Mouse (Mus musculus) c-Kit-positive CD71-negative TER-119-negative erythroid progenitor cells, embryonic 14.5 days (primary cell): ENCODE results near the gene Dgkb.
A peak's percentile ranks its signal among the peaks of the same experiment; 100 is the strongest.

ENCODE experiments used
- DNase-seq: peaks from one replicate; pipeline ENCODE4 v3.0.0-alpha.2; 2013; ENCODE audit warnings: low read depth

Gene Dgkb

DNA sequence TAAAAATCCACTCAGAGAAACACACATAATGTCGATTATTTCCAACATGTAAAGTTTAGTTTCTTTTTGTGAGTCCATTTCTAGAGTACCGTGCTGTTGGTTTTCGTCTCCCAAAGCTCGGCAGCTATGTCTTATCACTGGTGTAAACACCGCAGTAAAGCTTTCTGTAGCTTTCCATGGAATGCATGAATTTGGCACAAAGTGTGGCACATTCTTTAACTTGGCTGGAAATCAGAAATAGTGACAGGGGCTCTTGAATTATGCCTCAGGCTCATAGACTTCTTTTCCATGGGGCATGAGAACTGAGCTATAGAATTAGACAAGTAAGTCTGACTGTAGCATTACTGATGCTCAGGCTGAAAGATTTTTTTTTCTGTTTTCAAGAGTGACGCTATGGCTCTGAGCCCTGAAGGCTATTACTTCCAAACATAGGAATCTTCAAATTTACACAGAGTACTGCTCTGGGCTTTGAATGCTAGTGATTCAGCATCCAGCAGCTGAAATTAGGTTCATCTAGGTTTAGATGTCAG, 179.0 kb downstream of the Dgkb start:
- no peak for DNase-seq

DNA sequence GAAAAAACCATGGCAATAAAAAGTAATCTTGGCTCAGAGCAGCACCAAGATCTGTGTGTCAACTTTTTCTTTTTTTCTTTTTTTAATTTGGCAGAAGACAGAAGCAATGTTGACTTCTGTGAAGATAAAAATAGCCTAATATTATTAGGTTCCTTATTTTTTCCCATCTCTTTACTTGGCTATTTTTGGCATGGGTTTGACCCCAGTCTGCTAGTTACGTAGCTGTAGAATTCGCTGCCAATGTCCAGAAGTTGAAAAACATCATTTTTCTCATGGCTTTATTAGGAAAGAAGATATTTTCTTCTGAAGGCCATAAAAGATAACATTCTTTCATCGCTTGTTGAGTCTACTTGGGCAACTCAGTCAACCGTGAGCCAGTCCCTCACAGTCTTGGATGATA, 200.1 kb downstream of the Dgkb start:
- no peak for DNase-seq

DNA sequence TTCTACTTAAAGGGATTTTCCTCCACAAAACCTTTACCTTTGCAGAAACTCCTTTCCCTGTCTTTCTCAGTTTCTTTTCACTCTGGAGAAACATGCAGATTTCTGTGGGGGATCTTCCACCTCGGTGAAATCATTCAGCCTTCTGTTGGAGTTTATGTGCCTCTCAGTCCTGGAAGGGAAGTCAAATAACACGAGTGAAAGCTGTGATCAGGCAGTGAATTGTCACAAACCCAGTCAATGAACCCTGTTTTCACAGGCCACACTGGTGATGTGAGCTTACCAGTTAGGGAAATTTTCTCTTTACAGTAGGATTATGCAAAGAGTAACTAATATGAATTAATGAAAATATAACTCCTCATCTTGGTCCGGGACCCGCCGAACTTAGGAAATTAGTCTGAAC, 229.7 kb downstream of the Dgkb start:
- no peak for DNase-seq

DNA sequence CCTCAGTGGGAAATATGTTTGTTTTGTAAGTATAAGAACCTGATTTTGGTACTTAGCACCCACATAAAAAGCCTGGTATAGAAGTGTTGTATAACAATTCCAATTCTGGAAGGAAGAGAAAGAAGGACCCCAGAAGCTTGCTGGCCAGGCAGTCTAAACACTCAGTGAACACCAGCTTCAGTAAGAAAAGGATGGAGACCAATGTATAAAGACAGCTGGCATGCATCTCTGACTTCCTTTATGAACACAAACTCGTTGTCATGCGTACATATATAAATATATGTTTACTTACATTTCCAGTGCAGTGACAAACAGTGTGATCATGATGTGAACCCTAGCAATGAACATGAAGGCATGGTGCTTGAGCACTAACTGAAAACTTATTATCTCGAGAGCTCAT, 270.7 kb downstream of the Dgkb start:
- DNase-seq, result no peak

DNA sequence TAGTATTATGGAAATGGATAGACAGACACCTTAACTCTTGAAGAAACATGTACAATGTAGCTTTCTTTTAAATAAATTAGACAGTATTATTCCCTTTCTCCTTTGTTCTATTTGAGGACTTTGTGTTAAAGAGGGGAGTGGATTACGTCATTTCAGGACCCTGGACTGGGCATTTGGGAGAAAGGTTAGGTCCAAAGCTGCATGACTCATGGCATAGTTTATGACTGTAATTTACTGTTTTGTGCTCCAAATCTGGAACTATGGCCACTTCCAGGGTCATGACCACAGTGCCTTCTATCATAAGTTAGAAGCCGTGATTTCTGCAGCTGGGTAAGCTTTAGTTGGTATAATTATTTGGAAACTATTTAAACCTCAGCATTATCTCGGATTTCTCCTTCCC, 294.4 kb downstream of the Dgkb start:
- DNase-seq, result no peak

- DNase-seq, result no peak
Measured at GRCm38 (mm10) chr12:38114990-38115615, 297.6 kb downstream of the Dgkb start.

DNA sequence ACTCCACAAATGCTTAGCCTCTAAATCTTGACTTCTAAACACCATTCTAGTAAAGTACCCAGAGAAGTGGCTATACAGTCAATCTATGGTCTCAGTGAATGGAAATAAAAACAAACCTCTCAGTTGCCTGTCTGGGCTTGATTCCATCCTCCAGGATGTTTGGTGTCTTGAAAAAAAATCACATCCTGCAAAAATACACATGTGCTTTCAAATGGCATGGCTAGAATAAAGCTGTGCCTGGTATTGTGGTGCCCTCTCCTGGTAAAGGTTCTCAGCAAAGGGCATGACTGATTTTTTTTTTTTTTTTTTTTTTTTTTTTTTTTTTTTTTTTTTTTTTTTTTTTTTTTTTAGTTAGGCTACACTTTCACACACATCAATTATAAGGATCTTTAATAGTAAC, 306.0 kb downstream of the Dgkb start:
- no peak for DNase-seq

DNA sequence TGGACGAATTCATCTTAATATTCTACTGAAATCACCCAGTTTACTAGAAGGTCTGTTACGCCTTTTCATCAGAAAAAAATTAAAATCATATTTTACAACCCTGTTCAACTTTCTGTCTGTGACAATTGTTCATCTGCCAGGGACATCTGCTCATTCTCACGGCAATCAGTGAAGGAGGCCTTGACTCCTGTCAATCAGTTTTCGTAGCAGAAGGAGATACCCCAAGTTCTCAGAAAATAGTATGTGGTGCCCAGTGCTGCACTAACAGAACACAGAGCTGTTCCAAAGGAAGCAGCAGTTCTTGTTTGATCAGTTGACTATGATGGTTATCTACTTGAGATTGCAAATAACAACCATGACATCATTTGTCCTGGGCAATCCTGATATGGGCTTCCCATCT, 307.8 kb downstream of the Dgkb start:
- no peak for DNase-seq

DNA sequence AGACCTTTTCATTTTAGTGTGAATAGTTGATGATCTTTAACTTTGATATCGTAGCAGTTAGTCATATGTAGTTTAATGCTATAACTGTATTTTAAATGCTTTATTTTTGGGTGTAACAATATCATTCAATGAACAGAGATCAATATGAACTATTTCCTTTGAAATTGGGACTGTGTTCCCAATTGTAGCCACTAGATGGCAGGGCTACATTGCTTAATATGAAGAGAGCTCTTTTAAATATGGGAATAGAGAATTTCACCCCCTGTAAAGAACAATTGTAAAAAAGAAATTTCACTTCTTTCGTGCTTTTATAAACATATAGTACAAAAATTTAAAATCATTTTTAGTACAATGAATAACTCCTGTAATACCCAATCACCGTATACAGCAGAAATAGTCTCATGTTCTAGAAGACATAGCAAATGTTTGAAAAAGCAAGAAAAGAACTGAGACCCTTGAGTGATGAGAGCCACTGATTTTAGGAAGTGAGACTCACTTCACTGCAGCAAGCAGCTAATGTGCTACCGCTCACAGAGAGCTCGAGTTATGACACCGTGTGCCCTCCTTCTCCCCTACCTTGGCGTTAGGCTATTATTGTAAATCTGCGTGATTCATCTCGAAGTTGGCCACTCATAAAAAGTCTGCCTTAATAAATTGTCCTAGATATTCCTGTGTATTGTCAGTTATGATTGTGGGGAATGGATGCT, 312.8 kb downstream of the Dgkb start:
- peak; percentile 8 for DNase-seq

- no peak for DNase-seq
Measured at GRCm38 (mm10) chr12:38136379-38136778, 318.9 kb downstream of the Dgkb start.

DNA sequence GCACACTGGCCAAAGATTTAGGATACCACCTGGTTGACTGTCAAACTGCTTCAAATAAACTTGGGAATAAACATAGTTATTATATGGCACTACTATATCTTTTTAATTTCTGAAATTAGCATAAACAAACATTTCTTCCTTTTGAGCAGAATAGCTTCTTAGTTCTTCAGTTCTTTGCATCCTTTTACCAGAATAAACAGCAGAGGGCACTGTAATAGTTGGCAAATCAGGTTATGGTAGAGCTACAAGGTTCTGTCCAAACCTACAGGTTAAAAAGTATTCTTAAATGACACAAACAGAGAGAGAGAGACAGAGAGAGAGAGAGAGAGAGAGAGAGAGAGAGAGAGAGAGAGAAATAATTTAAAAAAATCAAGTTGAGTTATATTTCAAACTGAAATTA, 322.5 kb downstream of the Dgkb start:
- no peak for DNase-seq

DNA sequence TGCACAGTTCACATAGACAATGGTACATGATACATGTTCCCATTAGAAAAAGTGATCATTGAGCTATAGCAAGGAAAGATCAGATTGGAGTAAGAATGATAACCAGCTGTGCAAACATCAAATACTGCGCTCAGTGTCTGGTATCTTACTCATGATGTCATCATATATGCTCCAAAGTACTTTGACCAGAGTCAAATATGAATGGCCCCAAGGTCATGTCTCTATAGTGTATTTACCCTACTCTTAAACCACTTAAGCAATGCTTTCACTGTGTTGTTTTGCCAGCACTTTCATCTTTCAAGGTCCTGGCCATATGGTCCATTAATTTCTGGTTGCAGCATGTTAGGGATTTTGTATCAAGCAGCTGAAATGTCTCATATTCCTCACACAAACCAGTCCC, 415.1 kb downstream of the Dgkb start:
- DNase-seq, result no peak

- no peak for DNase-seq
Measured at GRCm38 (mm10) chr12:38268856-38269255, 451.3 kb downstream of the Dgkb start.

DNA sequence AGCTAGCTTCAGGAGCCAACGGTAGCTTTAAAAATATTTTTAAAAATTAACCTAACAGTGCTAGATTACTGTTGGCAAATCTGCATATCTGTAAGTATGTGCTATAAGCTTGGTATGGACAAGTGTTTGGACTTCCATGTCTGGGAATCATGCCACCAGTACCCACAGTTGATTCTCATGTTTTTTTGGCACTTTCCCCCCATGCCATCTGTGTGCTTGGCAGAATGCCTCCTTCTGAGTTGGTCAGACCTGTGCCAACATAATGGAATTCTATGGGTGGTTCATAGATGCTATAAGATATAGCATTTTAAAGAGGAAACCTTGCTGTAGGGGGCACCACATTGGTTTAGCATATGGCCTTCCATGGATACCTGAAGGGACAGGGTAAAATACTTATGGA, 484.0 kb downstream of the Dgkb start:
- no peak for DNase-seq

DNA sequence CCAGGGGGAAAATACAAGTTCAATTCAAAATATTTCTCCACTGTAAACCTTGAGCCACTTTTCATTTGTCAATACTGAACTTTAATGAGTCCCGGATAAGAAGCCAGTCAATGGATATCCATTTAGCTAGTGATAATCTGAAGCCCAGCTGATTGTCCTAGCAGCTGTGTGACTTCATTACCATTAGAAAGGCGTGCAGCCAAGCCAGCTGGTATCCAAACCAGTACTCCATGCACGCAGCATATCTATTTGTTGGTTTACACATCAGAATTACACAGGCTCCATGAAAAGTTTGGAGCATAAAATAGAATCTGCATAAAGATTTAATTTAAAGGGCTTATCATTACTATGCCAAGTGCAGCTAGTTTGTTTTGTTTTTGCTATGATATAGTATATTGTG, 486.3 kb downstream of the Dgkb start:
- DNase-seq, result no peak

- no peak for DNase-seq
Measured at GRCm38 (mm10) chr12:38304245-38304644, 486.7 kb downstream of the Dgkb start.

DNA sequence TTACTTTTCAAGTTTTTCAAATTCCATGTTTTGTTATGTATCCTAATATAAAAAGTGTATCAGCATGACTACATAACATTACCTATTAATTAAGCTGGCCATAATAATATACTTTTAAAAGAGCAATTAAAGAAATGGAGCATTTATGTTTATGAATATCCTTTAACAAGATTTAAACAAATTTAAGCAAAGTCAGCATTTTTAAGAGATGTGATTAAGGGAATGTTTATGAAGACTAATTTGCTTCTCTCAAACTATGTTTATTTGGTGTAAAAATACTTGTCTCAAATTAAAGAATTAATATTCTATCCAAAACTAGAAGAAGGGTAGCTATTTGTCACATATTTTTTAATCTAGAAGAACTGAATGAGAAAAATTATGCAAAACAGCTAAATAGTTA, 492.4 kb downstream of the Dgkb start:
- no peak for DNase-seq

GRCm38 (mm10) chr12:38327729-38328271, 510.3 kb downstream of the Dgkb start:
- no peak for DNase-seq

DNA sequence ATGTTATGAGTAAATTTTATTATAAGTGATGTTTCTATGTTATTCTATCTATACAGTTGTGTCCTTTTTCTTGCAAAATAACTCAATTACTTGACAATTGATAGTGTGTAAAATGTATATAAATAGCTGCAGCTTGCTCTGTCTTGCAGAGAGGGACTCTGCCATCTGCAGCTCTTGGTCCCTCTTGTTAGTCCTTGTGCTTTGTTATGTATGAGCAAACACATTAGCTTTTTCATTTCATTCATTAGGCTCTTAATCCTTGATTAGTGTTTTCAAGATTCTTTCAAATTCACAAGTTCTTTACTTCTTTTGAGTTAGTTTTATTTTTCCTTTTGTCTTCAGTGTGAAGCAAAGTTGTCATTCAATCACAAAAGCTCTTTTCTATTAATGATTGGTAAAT, 511.3 kb downstream of the Dgkb start:
- no peak for DNase-seq

GRCm38 (mm10) chr12:38342657-38343056, 525.1 kb downstream of the Dgkb start:
- peak; percentile 3 for DNase-seq

GRCm38 (mm10) chr12:38352481-38352880, 535.0 kb downstream of the Dgkb start:
- DNase-seq, result no peak

DNA sequence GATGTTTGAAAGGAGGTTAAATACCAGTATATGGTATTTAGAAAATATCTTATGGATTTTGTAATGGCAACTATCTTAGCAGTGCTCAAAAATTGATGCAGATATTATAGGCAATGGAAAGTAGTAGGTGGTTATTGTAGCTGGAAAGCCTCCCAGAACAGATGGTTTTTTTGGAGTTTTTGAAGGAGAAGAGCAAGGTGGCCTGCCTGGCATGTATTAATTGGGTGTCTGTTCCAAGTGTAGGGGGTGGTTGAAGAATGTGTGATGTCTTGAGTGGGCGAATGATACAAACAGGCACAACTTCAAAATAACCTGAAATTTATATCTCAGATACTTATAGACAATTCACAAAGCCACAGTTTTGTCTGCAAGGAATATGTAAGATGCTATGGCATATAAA, 538.9 kb downstream of the Dgkb start:
- DNase-seq, result no peak

DNA sequence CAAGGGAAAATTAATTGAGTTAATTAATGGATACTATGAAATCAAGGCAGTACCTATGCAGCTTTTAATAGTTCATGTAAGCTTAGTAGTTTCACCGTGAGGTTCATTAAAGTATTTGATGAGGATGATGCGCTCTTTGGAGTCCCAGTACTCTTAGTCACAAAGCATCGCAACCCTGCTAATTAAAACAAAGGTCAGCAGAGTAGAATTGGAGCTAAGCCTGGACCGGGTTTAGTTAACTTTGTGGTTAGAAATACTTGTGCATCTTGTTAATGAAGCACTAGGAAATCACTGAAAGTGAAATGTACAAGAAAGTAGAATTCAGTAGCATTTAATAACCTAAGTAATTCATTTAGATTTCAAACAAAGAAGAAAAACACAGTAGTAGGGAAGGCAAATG, 544.0 kb downstream of the Dgkb start:
- no peak for DNase-seq

DNA sequence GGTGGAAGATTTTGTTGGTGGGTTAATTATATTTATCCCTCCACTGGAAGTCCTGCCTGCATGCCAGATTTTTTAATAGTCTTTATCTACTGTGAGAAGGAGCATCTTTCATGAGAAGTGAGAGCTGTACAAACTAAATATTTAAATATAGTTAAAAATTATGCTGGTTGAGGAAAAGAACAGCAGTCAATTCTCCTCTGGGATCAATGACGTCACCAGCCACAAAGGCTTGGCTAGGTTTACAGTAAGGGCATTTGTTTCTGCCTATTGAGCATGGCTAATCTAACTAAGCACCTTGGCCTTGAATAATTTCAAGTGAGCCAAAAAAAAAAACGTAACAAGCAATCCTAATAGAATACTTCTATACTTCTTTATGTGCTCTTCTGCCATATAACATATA, 554.1 kb downstream of the Dgkb start:
- DNase-seq, result no peak
